Mouse (Mus musculus) CD4-positive, CD25-positive, alpha-beta regulatory T cell, adult 4 months (primary cell): ENCODE measurements around the gene Ppif. TPM values are rescaled to one million over a fixed set of nuclear protein-coding genes. Genes with fewer than 3 reads are reported as not detected.

Experiments
- ATAC-seq: one replicate; pipeline ENCODE4 v1.8.0; 2017
- polyA plus RNA-seq, 2 experiments: library from polyadenylated mRNA; unstranded; fragments of 100-300 nt; shearing (Covaris generic); gene quantifications; one replicate each; pipeline ENCODE4 v1.2.1; 2017

The Ppif gene
- polyA plus RNA-seq, 2 experiments from 2014 or later: 22.0 to 27.0 TPM

- ATAC-seq: no peak
These were observed 2.4 kb downstream of the Ppif start for GRCm38 (mm10) chr14:25696356-25696755.

GRCm38 (mm10) chr14:25701986-25702385, 8.0 kb downstream of the Ppif start:
- peak; percentile 74 for ATAC-seq

GRCm38 (mm10) chr14:25707691-25708181, 13.8 kb downstream of the Ppif start:
- ATAC-seq: peak; percentile 54

- ATAC-seq: no peak
These were observed 14.5 kb downstream of the Ppif start for GRCm38 (mm10) chr14:25708451-25708850.

GRCm38 (mm10) chr14:25708917-25709316, 15.0 kb downstream of the Ppif start:
- no peak for ATAC-seq

GRCm38 (mm10) chr14:25710073-25710472, 16.1 kb downstream of the Ppif start:
- ATAC-seq: no peak

- no peak for ATAC-seq
These were observed 16.7 kb downstream of the Ppif start for GRCm38 (mm10) chr14:25710681-25711080.

- no peak for ATAC-seq
These were observed 17.2 kb downstream of the Ppif start for GRCm38 (mm10) chr14:25711177-25711576.

- ATAC-seq: no peak
These were observed 17.6 kb downstream of the Ppif start for GRCm38 (mm10) chr14:25711602-25712001.

- ATAC-seq: no peak
These were observed 19.5 kb downstream of the Ppif start for GRCm38 (mm10) chr14:25713443-25713842.

GRCm38 (mm10) chr14:25716528-25716927, 22.6 kb downstream of the Ppif start:
- ATAC-seq: no peak

GRCm38 (mm10) chr14:25717718-25718117, 23.8 kb downstream of the Ppif start:
- no peak for ATAC-seq

GRCm38 (mm10) chr14:25718471-25718870, 24.5 kb downstream of the Ppif start:
- peak; percentile 13 for ATAC-seq

GRCm38 (mm10) chr14:25719371-25719770, 25.4 kb downstream of the Ppif start:
- ATAC-seq: peak; percentile 81

- ATAC-seq: peak; percentile 67
These were observed 27.2 kb downstream of the Ppif start for GRCm38 (mm10) chr14:25720962-25721707.

- ATAC-seq: no peak
These were observed 31.1 kb downstream of the Ppif start for GRCm38 (mm10) chr14:25725032-25725497.

GRCm38 (mm10) chr14:25725690-25726089, 31.7 kb downstream of the Ppif start:
- no peak for ATAC-seq

- peak; percentile 66 for ATAC-seq
These were observed 32.5 kb downstream of the Ppif start for GRCm38 (mm10) chr14:25726226-25727148.

GRCm38 (mm10) chr14:25727149-25727510, 33.2 kb downstream of the Ppif start:
- ATAC-seq: no peak

GRCm38 (mm10) chr14:25734736-25735716, 41.1 kb downstream of the Ppif start:
- ATAC-seq: no peak

- ATAC-seq: no peak
These were observed 42.2 kb downstream of the Ppif start for GRCm38 (mm10) chr14:25736140-25736539.

GRCm38 (mm10) chr14:25736589-25736988, 42.6 kb downstream of the Ppif start:
- no peak for ATAC-seq
